Mouse (Mus musculus) forebrain, embryonic 16.5 days (tissue): ENCODE measurements at regions not wholly inside any gene's neighbourhood (a gene's known extent, or its start where the extent isn't known, plus 50 kb on each side); places are given as distances from the start of the nearest gene placed in this dataset.
A peak's percentile ranks its signal among the peaks of the same experiment; 100 is the strongest.

Source experiments
- ATAC-seq: fragments of 200-750 bp; cut with Nextera tagmentation; 2 replicates; pipeline ENCODE4 v1.8.0; 2017; ENCODE audit warnings: mild to moderate bottlenecking, moderate library complexity
- H3K27ac ChIP-seq: fragments of 300-500 bp; sonication (generic); 2 replicates; pipeline ENCODE4 v1.5.1; 2014; ENCODE audit warnings: low read length, control low read depth
- H3K27me3 ChIP-seq: fragments of 300-500 bp; sonication (generic); replicated peaks from 2 replicates; pipeline ENCODE4 v1.6.1; 2014; ENCODE audit warnings: low read length; ENCODE audit not compliant: control insufficient read depth, insufficient read depth
- H3K36me3 ChIP-seq: fragments of 300-500 bp; sonication (generic); 2 replicates; pipeline ENCODE4 v1.6.1; 2014; ENCODE audit not compliant: control insufficient read depth, insufficient read depth
- H3K4me1 ChIP-seq: fragments of 300-500 bp; sonication (generic); replicated peaks from 2 replicates; pipeline ENCODE4 v1.6.1; 2014; ENCODE audit warnings: low read length; ENCODE audit not compliant: control insufficient read depth, insufficient read depth
- H3K4me2 ChIP-seq: fragments of 300-500 bp; sonication (generic); 2 replicates; pipeline ENCODE4 v1.6.1; 2014; ENCODE audit warnings: mild to moderate bottlenecking, low read length, control low read depth
- H3K4me3 ChIP-seq: fragments of 300-500 bp; sonication (generic); replicated peaks from 2 replicates; pipeline ENCODE4 v1.5.1; 2014; ENCODE audit warnings: mild to moderate bottlenecking, low read length, control low read depth
- H3K9ac ChIP-seq: fragments of 300-500 bp; sonication (generic); replicated peaks from 2 replicates; pipeline ENCODE4 v1.6.1; 2014; ENCODE audit warnings: low read depth, low read length, control low read depth
- H3K9me3 ChIP-seq: fragments of 300-500 bp; sonication (generic); 2 replicates; pipeline ENCODE4 v1.6.1; 2016; ENCODE audit warnings: low read length; ENCODE audit not compliant: control insufficient read depth
- WGBS: fragments of 180-500 bp; shearing (Covaris S2); extraction: QIAGEN DNeasy Blood & Tissue Kit; methylation state at CpG from one replicate; pipeline ENCODE4 v1.1.7; 2014; 5-methylcytosine and 5-hydroxymethylcytosine counted together

DNA sequence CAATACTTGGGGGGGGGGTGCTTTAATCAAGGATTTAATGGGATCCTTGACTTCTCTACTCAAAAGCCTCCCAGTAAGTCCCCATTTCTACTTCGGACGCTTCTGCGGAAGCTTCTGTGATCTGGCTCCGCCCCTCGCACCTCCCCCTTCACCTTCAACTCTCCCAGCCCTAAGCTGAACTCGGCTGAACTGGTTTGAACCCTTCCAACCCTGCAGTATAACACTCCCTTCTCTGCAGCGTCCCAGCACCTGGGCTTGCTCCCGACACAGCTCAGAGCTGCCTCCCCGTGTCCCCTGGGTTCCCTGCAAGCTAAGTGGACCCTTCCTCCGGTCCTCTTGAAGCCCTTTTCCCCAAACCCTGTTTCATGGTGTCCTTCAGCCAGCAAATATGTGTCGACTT lies 80.0 kb upstream of the Mkln1 start:
- Histone ChIP-seq H3K9ac (no peak overlapping the region), H3K4me3 (no peak overlapping the region), H3K4me2 (peak overlapping the region; percentile 21), H3K4me1 (no peaks in the 10 kb centered on the region), H3K9me3 (no peaks in the 10 kb centered on the region), H3K27me3 (no peaks in the 10 kb centered on the region), H3K27ac (no peak overlapping the region), H3K36me3 (no peaks in the 10 kb centered on the region)
- no peak for ATAC-seq
- 5% methylated on average over 11 of the region's 11 CpGs for WGBS

DNA sequence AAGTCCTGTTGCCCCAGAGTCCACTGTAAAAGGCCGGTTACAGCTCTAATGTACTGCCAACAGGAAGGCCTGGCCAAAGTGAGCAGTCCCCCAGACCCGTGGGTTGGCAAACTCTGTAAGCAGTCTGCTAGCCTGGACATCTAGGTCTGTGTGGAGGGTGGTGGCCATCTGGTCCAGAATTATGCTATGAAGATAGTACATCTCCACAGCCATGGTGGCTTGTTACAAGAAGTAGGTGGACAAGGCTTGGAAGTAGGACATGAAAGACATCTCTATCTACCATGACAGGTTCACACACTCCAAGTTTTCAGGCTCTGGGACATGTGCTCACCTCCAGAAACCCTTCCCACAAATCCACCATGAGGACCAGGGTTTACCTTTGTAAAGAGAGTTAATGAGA lies 79.1 kb upstream of the Mkln1 start:
- H3K27me3 ChIP-seq = no peaks in the 10 kb centered on the region
- 86% methylated on average over 2 of the region's 2 CpGs for WGBS
- no peak overlapping the region for H3K4me3 ChIP-seq
- no peak overlapping the region for H3K27ac ChIP-seq
- H3K4me2 ChIP-seq = no peak overlapping the region
- no peaks in the 10 kb centered on the region for H3K36me3 ChIP-seq
- ATAC-seq = no peak
- H3K9ac ChIP-seq = no peak overlapping the region
- H3K9me3 ChIP-seq = no peaks in the 10 kb centered on the region
- no peaks in the 10 kb centered on the region; the same call in 1 of the 2 replicates for H3K4me1 ChIP-seq

DNA sequence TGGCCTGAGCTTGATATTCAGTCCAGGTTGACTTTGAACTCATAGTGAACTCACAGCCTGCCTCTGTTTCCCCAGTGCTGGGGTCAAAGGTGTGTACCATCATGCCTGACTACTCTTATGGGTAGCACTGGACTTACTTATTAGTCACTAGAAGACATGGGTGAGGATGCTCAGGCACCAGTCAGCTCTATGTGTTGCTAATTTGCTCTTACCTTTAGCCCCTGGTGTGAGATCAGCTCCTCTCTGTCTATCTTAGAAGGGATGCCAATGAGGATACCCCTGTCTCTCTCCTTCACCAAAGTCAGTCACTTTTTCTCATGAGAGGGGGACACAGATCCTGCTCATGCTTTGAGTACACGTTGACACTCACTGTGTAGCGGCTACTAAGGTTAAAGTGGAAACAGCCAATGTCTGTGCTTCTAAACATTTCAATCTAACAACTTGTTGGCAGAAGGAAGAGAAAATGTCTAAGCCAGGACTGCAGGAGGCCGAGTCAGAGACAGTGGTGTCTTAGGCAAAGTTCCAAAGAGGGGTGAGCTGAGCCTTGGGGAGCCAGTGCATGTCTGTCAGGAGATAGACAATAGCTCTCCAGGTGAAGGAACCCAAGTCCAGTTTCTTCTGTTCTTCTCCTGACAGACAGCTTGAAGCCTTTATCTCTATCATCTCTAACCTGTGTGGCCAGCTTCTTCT lies 78.2 kb upstream of the Mkln1 start:
- 78% methylated on average over 3 of the region's 3 CpGs for WGBS
- ATAC-seq = no peak

DNA sequence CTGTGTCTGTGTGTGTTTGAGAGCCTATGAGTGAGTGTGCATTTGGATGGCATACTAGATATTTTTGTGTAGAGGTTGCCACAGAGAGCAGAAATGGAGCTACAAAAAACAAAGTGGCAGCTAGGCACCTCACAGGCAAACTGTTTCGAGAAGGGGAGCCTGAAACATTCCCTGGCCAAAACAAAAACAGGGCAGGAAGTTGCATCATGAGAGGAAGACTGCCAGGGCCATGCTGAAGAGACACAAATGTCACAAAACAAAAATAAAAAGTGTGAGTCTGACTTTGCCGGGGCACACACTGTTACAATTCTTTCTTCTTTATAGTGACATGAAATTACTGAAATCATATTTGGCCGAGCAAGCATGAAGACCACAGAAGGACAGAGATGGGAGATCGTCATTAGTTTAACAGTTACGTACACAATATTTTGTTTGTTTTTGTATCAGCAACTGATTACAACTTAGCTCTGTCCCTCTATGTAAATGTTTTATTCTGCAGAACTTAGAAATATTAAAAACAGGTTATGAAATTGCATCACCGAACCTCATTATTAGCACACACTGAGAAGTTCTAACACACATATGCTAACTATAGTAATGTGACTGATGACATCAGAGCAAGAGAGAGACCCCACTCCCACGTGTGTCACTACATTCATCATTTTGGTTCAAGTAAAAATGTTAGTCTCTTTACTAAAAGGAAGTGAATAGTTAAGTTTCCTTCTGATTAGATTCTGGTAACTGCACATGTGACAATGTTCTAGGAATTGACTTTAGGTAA lies 77.3 kb upstream of the Mkln1 start:
- Histone ChIP-seq H3K4me3 (no peak overlapping the region), H3K27me3 (no peaks in the 10 kb centered on the region), H3K4me1 (peaks cover 3% of the 10 kb centered on the region), H3K36me3 (no peaks in the 10 kb centered on the region), H3K9ac (no peak overlapping the region), H3K4me2 (no peak overlapping the region), H3K27ac (no peak overlapping the region), H3K9me3 (no peaks in the 10 kb centered on the region)
- 81% methylated on average over 7 of the region's 7 CpGs for WGBS
- ATAC-seq = no peak

More for the DNA sequence above, 78.2 kb upstream of the Mkln1 start:
- Histone ChIP-seq H3K36me3 (no peaks in the 10 kb centered on the region), H3K9ac (no peak overlapping the region), H3K9me3 (no peaks in the 10 kb centered on the region), H3K4me3 (no peak overlapping the region), H3K27ac (no peak overlapping the region), H3K4me2 (no peak overlapping the region), H3K4me1 (peaks cover 3% of the 10 kb centered on the region), H3K27me3 (no peaks in the 10 kb centered on the region)

DNA sequence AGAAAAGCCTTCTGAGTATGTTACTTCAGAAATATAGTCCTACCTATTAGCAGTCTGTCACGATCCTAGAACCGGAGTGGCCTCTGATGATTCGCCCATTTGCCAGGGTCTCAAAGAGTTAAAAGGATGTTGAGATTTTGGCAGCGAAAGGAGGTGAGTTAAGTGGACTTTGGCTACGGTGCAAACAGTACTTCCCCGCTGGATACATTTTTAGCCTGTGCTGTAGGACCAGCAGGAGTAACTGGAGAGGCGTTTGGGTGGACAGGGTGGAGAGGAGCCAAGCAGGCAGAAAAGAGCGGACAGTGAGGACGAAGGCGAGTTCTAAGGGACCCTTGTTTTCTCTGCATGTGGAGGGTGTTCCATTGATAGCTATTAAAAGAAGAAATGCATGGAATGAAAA lies 76.6 kb upstream of the Mkln1 start:
- Histone ChIP-seq H3K4me1 (peaks cover 3% of the 10 kb centered on the region), H3K9me3 (no peaks in the 10 kb centered on the region), H3K27ac (no peak overlapping the region), H3K36me3 (no peaks in the 10 kb centered on the region), H3K4me2 (no peak overlapping the region), H3K27me3 (no peaks in the 10 kb centered on the region), H3K9ac (no peak overlapping the region), H3K4me3 (no peak overlapping the region)
- no peak for ATAC-seq
- WGBS = 62% methylated on average over 10 of the region's 10 CpGs

DNA sequence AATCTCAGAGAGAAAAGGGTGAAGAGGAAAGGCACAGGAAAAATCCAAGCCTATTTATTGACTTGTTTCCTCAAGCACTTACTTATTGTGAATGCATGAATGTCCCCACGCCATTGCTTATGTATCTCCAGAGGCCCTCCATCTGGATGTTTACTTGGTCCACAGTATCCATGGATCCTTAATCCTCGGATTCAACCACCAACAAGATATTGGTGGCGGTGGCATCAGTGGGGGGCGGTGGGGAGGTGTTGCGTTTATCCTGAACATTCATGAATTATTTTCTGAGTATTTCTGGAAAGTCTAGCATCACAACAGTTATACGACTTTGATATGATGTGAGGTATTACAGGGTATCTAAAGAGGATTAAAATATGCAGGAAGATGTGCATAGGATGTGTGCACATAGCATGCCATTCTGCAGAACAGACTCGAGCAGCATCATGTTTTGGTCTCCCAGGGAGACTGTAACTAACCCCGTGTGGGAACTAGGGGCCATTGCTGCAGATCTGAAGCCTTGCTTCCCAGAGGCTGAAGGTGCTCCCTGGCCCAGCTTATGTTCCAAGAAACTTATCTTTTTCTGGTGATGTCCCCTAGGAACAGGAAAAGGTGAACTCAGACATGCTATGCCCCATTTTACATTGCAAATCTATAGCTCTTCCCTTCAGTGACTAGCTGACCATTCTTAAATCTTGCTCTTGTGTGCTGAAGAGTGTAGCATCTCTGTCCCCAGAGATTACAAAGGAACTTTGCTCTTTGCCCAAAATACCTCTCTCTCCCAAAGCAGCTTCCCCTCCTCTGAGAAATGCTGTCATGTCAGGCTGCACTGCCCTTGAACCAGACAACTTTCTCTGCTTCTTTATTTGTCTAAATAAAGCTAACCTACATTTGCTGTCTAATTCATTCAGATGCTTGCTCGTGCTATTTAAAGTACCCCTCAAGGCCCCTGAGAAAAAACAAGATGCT lies 75.0 kb upstream of the Mkln1 start:
- H3K4me1 ChIP-seq = peaks cover 3% of the 10 kb centered on the region
- no peak for ATAC-seq
- H3K27me3 ChIP-seq = no peaks in the 10 kb centered on the region
- no peak overlapping the region for H3K4me2 ChIP-seq
- no peaks in the 10 kb centered on the region for H3K36me3 ChIP-seq
- no peak overlapping the region for H3K9ac ChIP-seq
- WGBS = 70% methylated on average over 9 of the region's 9 CpGs
- H3K9me3 ChIP-seq = no peaks in the 10 kb centered on the region
- H3K4me3 ChIP-seq = no peak overlapping the region
- no peak overlapping the region for H3K27ac ChIP-seq

DNA sequence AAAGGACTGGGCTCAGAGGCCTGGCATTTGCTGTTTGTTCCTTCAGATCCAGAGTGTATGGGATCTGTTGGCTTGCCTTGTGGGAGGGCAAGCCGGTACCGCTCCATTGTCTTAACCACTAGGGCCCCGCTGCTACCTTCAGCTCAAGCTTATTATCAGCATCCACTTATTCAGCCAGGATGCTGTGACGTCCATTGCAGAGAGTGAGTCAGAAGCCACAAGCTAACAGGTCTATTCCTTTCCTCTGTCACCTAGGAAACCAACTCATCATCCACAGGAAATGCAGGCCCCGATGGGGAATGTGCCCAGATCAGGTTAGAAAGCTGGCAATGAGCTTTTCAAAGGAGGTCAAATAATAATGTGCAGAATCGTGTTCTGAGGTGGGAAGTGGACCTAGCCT lies 73.8 kb upstream of the Mkln1 start:
- Histone ChIP-seq H3K4me1 (peaks cover 3% of the 10 kb centered on the region), H3K27me3 (no peaks in the 10 kb centered on the region), H3K27ac (no peak overlapping the region; the same call in 1 of the 2 replicates), H3K9me3 (no peaks in the 10 kb centered on the region), H3K4me3 (no peak overlapping the region), H3K36me3 (no peaks in the 10 kb centered on the region), H3K4me2 (no peak overlapping the region), H3K9ac (no peak overlapping the region)
- 24% methylated on average over 6 of the region's 6 CpGs for WGBS
- ATAC-seq = 0 out of 2 replicates have a peak, but pooled peaks have one; percentile 36

DNA sequence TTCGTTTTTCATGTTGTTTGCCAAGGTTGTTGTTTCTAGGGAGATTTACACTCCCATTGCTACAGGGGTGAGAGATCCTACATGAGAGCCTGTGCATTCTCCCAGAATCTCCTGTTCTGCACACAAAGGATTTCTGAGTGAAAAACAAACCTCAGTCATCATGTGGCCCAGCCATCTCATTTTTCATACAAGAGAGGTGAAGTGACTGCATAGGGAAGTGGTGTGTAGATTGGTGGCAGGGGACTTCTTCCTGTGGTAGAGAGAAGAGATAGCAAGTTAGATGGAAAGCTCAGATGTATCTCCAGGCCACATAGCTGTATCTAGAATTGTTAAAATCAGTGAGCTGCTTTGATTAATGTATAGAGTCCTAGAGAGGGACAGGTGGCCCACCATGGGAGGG lies 72.9 kb upstream of the Mkln1 start:
- Histone ChIP-seq H3K36me3 (no peaks in the 10 kb centered on the region), H3K27me3 (no peaks in the 10 kb centered on the region), H3K4me2 (no peak overlapping the region), H3K4me1 (peaks cover 3% of the 10 kb centered on the region), H3K27ac (no peak overlapping the region), H3K9ac (no peak overlapping the region), H3K9me3 (no peaks in the 10 kb centered on the region), H3K4me3 (no peak overlapping the region)
- 89% methylated on average over 1 of the region's 1 CpGs for WGBS
- no peak for ATAC-seq

DNA sequence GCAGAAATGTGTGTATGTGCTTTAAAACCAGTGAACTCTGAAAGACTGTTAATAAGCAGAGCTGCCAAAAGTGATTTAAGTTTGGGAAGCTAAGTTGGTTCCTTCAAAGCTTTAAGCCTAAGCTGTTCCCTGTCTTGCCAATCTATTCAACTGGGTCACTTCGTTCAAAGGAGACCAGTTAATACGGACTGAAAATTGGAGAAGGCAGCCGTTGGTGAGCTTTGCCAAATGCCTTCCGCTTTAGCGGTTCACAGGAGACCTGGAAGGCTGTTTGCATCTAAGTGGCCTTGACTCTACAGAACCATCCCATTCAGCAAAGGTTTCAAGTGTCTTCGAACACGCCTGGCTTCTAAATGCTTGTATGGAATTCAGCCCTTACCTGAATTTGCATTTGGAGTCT lies 68.2 kb upstream of the Mkln1 start:
- H3K4me1 ChIP-seq = no peaks in the 10 kb centered on the region; the same call in 1 of the 2 replicates
- ATAC-seq = no peak
- H3K9me3 ChIP-seq = no peaks in the 10 kb centered on the region
- no peaks in the 10 kb centered on the region for H3K27me3 ChIP-seq
- no peak overlapping the region for H3K27ac ChIP-seq
- H3K9ac ChIP-seq = no peak overlapping the region
- no peaks in the 10 kb centered on the region for H3K36me3 ChIP-seq
- no peak overlapping the region for H3K4me2 ChIP-seq
- WGBS = 57% methylated on average over 7 of the region's 7 CpGs
- H3K4me3 ChIP-seq = no peak overlapping the region
